Mouse (Mus musculus) kidney, postnatal 14 days (tissue): ENCODE measurements around the gene Crybg1.
"Not testable (repeated sequence)": the region's sequence is repeated elsewhere in the genome, so short reads cannot be mapped to it uniquely, and the experiment has no call there.

Experiments
- DNase-seq: peaks from one replicate; pipeline ENCODE4 v3.0.0; 2022; ENCODE audit warnings: mixed read lengths

Gene Crybg1

GRCm38 (mm10) chr10:44004221-44004751, 144.4 kb downstream of the Crybg1 start:
- DNase-seq: peak; percentile 55

- peak; percentile 77 for DNase-seq
Measured at GRCm38 (mm10) chr10:44003551-44004151, 145.0 kb downstream of the Crybg1 start.

- DNase-seq: no peak
Measured at GRCm38 (mm10) chr10:44002995-44003524, 145.6 kb downstream of the Crybg1 start.

- DNase-seq: peak; percentile 64
Measured at GRCm38 (mm10) chr10:44002004-44002940, 146.4 kb downstream of the Crybg1 start.

GRCm38 (mm10) chr10:44000156-44000865, 148.3 kb downstream of the Crybg1 start:
- DNase-seq: no peak

- DNase-seq: no peak
Measured at GRCm38 (mm10) chr10:43998503-43999082, 150.1 kb downstream of the Crybg1 start.

GRCm38 (mm10) chr10:43998023-43998422, 150.6 kb downstream of the Crybg1 start:
- DNase-seq: no peak

- DNase-seq: no peak
Measured at GRCm38 (mm10) chr10:43997276-43997675, 151.4 kb downstream of the Crybg1 start.

- no peak for DNase-seq
Measured at GRCm38 (mm10) chr10:43995858-43996650, 152.6 kb downstream of the Crybg1 start.

- DNase-seq: no peak
Measured at GRCm38 (mm10) chr10:43993198-43993597, 155.5 kb downstream of the Crybg1 start.

GRCm38 (mm10) chr10:43992506-43992905, 156.1 kb downstream of the Crybg1 start:
- DNase-seq: no peak

GRCm38 (mm10) chr10:43991268-43991667, 157.4 kb downstream of the Crybg1 start:
- DNase-seq: no peak

- no peak for DNase-seq
Measured at GRCm38 (mm10) chr10:43983866-43984265, 164.8 kb downstream of the Crybg1 start.

GRCm38 (mm10) chr10:43983241-43983640, 165.4 kb downstream of the Crybg1 start:
- peak; percentile 42 for DNase-seq

- no peak for DNase-seq
Measured at GRCm38 (mm10) chr10:43982470-43982869, 166.2 kb downstream of the Crybg1 start.

- not testable (repeated sequence) for DNase-seq
Measured at GRCm38 (mm10) chr10:43980742-43981141, 167.9 kb downstream of the Crybg1 start.

- no peak for DNase-seq
Measured at GRCm38 (mm10) chr10:43980080-43980479, 168.6 kb downstream of the Crybg1 start.

GRCm38 (mm10) chr10:43977353-43977752, 171.3 kb downstream of the Crybg1 start:
- peak; percentile 59 for DNase-seq

- DNase-seq: peak; percentile 17
Measured at GRCm38 (mm10) chr10:43973244-43973643, 175.4 kb downstream of the Crybg1 start.

- no peak for DNase-seq
Measured at GRCm38 (mm10) chr10:43964943-43965342, 183.7 kb downstream of the Crybg1 start.

GRCm38 (mm10) chr10:43953942-43954341, 194.7 kb downstream of the Crybg1 start:
- peak; percentile 59 for DNase-seq

GRCm38 (mm10) chr10:43945435-43945834, 203.2 kb downstream of the Crybg1 start:
- no peak for DNase-seq
